Mouse (Mus musculus): Measurements from ENCODE around the gene Tmem54. TPM values are rescaled to one million over a fixed set of nuclear protein-coding genes. Genes with fewer than 3 reads are reported as not detected.

Tmem54 gene
- polyA plus RNA-seq (2012; fragmentation: generic; extraction: Trizol), result not detected

DNA sequence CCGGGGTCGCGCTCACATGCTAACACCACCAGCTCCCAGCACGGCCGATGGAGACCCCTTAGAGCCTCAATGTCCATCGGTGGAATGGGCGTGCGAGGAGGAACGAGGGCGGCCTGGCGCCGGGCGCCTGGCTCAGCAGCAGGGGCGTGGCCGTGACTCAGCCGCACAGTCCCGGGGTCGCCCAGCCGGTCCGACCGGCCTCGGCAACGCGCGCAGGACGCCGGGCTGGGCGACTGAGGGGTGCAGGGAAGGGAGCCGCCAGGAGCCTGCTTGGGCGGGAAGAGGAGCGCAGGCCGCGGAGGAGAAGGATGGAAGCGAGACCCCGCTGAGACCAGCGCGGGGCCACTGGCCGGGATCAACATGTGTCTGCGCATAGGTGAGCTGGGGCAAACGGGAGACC lies at the start of gene Tmem54:
TSS of gene Tmem54 (plus strand) at position 193 of the 400 bp plus-strand sequence.

DNA sequence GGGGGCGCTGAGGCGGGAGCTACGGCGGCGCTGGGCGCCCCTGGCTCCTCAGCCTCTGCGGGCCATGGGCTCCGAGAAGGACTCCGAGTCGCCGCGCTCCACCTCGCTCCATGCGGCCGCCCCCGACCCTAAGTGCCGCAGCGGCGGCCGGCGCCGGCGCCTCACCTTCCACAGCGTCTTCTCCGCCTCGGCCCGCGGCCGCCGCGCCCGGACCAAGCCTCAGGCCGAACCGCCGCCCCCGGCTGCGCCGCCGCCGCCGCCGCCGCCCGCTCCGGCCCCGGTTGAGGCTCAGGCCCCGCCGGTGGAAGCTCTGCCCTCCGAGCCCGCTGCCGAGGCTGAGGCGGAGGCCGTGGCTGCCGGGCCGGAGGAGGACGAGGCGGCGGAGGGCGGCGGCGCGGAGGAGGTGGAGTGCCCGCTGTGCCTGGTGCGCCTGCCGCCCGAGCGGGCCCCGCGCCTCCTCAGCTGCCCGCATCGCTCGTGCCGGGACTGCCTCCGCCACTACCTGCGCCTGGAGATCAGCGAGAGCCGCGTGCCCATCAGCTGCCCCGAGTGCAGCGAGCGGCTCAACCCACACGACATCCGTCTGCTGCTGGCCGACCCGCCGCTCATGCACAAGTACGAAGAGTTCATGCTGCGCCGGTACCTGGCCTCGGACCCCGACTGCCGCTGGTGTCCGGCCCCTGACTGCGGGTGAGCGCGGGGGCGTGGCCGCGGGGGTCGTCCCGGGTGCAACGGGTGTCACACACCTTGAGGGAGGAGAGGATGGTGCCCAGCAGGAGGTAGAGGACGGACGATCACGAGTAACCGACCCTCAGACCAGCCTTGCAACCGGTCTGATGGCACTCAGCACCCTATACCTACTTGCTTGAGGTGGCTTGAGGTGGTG lies 46.9 kb upstream of the Tmem54 start, which contains the start of gene Rnf19b:
TSS of gene Rnf19b (plus strand) at position 65 of the 886 bp plus-strand sequence.

DNA sequence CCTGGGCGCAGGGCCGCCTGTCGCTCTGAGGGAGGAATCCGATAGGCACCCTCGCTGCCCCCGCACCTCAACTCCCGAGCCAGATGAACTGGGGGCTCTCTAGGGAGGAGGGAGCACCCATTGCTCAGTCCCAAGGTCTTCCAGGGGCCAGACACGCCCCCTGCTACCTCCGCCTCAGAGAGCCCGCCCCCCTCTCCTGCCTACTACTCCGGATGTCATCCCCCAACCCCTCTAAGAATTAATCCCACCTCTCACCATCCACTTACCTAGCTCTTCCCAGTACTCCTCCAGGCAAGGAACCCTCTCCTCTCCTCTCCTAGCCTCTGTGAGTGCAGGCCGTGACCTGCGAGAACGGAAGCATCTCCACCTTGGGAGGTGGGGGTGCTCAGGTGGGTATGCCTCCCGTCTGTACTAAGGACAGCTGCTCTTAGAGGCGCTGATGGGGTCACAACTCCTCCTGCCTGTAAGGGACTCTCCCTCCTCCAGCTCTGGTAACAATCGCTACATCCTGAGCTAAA lies 16.3 kb downstream of the Tmem54 start, which contains the start of gene Hpca:
TSS of gene Hpca (minus strand) at position 468 of the 518 bp plus-strand sequence.

GRCm38 (mm10) chr4:129136579-129137391 lies 31.4 kb downstream of the Tmem54 start, which contains the start of gene Fndc5:
Fndc5 (plus strand) TSS chr4:129136999.

Other genes with a start within 250 kb of the Tmem54 start
- gene Trim62, start 222.0 kb upstream of the Tmem54 start, polyA plus RNA-seq (2012; fragmentation: generic; extraction: Trizol), result 1 to 10 TPM in 1 of 2 experiments, under 1 TPM in 1; 0.41 to 1.7 TPM
- 10 to 100 TPM; 10.8 to 43.6 TPM for gene Azin2, start 143.1 kb upstream of the Tmem54 start, polyA plus RNA-seq (2012; fragmentation: generic; extraction: Trizol)
- gene Ak2, start 113.6 kb upstream of the Tmem54 start, polyA plus RNA-seq (2012; fragmentation: generic; extraction: Trizol), result 10 to 100 TPM; 50.7 to 70.7 TPM
- gene Rnf19b, start 47.3 kb upstream of the Tmem54 start, polyA plus RNA-seq (2012; fragmentation: generic; extraction: Trizol), result 10 to 100 TPM; 15.5 to 24.0 TPM
- under 1 TPM in 1 of 2 experiments, not detected in 1; 0.02 TPM for gene Hpca, start 16.5 kb downstream of the Tmem54 start, polyA plus RNA-seq (2012; fragmentation: generic; extraction: Trizol)
- gene Fndc5, start 31.5 kb downstream of the Tmem54 start, polyA plus RNA-seq (2012; fragmentation: generic; extraction: Trizol), result under 1 TPM in 1 of 2 experiments, not detected in 1; 0.05 TPM
- 1 to 10 TPM in 1 of 2 experiments, under 1 TPM in 1; 0.56 to 8.2 TPM for gene S100pbp, start 84.2 kb downstream of the Tmem54 start, polyA plus RNA-seq (2012; fragmentation: generic; extraction: Trizol)
- 10 to 100 TPM; 42.9 to 57.8 TPM for gene Yars, start 84.2 kb downstream of the Tmem54 start, polyA plus RNA-seq (2012; fragmentation: generic; extraction: Trizol)
- 10 to 100 TPM in 1 of 2 experiments, 1 to 10 TPM in 1; 7.0 to 19.9 TPM for gene C77080, start 155.9 kb downstream of the Tmem54 start, polyA plus RNA-seq (2012; fragmentation: generic; extraction: Trizol)
- 1 to 10 TPM in 1 of 2 experiments, under 1 TPM in 1; 0.04 to 1.4 TPM for gene Sync, start 182.1 kb downstream of the Tmem54 start, polyA plus RNA-seq (2012; fragmentation: generic; extraction: Trizol)
- 100 to 1,000 TPM in 1 of 2 experiments, 10 to 100 TPM in 1; 91.9 to 133 TPM for gene Rbbp4, start 229.8 kb downstream of the Tmem54 start, polyA plus RNA-seq (2012; fragmentation: generic; extraction: Trizol)
- gene Zbtb8os, start 230.1 kb downstream of the Tmem54 start, polyA plus RNA-seq (2012; fragmentation: generic; extraction: Trizol), result 10 to 100 TPM in 1 of 2 experiments, 1 to 10 TPM in 1; 2.4 to 26.0 TPM

Measured in C3H10T1/2 (cell line).